Mouse (Mus musculus): Measurements from ENCODE around the gene Smpd2.

The Smpd2 gene

DNA sequence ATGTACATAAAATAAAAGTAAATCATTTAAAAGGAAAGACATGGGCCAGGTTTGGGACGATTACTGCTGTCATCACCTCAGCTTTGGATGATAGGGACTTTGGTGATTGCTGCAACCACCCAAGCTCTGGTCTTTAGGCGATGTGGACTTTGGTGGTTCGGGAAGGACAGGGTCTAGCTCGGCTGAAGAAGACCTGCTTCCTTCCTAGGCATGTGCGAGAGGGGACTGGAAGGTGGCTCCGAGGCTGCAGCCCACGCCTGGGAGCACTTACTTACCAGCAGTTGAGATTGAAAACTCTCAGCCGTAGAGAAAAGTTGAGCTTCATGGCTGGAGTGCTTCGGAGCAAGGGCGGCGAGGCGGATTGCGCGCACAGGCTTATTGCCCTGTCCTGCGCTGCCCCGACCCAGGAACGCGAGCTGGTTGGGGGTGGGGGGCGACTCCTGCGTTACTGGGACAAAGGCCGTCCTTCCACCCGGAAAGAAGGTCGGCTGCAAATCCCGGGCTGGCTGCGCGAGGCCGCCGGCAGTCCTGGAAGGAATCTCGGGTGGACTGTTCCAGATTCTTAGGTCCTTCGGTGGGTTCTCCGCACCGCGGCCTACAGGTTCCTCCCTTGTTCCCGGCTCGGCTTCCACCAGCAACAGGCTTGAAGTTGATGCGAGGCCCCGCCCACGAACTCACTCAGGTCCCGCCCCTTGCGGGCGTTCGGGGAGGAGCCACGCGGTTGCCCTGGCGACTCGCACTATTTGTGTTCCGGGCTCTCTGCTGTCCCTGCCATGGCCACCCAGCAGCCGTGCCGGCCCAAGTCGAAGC lies at the start of gene Smpd2, which contains the start of gene Ppil6:
TSS of gene Smpd2 (minus strand) at position 662 of the 810 bp plus-strand sequence.
TSS of gene Ppil6 (plus strand) at position 732 of the 810 bp plus-strand sequence.
- DNase-seq = peak; percentile 99

DNA sequence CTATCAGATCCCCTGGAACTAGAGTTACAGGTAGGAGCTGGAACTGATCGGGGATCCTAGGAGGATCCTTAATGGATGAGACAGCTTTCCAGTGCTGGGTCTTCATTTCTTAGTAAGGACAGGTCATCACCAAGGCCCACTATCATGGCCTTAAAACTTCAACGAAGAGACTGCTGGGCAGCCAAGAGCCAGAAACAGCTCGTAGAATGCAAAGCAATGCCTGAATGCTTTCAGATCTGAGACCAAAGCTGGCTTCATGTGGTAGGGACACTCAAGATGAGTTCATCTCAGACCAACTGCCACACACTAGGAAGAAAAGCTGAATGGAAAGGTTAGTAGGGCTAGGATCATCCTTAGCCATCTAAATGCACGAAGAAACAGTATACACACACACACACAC lies 48.8 kb upstream of the Smpd2 start:
- DNase-seq = peak; percentile 75

DNA sequence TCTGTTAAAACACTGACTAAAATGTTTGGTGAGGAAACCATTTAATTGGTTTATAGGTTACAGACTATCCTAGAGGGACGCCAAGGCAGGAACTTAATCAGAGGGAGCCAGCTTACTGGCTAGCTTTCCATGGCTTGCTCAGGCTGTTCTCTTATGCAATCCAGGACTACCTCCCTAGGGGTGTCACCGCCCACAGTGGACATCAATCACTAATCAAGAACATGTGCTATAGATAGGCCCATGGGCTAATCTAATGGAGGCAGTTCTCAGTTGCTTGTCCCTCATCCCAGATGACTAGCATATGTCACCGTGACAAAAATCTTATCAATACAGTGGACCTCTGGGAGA lies 47.8 kb upstream of the Smpd2 start:
- DNase-seq = peak; percentile 54

DNA sequence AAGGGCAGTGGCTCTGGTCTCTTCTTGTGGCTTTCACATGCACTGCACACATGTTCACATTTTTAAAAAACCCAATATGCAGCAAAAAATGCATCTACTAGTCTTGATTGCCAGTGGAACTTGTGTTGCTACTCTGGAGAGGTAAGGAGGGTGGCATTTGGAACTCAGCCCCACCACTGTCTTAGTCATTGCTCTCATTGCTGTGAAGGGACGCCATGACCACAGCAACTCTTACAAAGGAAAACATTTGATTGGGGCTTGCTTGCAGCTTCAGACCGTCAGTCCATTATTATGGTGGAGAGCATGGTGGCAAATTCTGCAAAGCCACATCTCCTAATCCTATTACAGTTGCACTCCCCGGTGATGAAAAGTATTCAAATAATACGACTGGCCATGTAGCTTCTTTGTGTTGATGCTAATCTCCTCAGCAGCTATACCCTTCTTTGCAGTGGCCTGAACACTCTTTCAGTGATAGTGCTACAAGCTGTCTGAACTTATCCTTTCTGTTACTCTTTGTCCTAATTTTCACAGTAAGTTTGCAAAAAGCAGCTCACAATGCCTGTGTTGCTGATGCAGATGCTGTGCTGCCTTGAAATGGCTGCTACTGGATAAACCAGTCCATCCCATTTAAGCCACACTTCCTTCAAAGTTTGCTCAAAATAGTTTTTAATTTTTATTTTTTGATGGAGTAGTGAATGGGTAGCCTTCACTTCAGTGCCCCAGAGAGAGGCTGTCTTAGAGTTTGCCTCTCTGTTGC lies 47.2 kb upstream of the Smpd2 start:
- DNase-seq = peak; percentile 55

DNA sequence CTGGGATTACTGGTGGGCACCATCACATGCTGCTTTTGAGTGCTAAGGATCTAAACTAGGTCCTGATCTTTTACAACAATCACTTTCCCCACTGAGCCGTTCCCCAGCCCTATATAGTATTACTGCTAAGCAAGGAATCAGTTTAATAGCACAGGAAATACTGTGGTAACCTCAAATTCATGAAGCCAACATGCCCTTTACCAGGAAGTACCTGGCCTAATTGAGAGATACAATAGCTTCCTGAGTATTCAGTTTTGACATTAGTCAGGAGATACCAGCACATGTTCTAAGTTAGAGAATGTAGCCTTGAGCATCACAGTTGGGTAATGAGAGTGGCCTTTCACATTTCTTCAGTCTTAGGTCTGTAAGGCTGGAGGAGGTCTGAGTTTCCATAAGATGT lies 46.5 kb upstream of the Smpd2 start:
- peak; percentile 29 for DNase-seq

DNA sequence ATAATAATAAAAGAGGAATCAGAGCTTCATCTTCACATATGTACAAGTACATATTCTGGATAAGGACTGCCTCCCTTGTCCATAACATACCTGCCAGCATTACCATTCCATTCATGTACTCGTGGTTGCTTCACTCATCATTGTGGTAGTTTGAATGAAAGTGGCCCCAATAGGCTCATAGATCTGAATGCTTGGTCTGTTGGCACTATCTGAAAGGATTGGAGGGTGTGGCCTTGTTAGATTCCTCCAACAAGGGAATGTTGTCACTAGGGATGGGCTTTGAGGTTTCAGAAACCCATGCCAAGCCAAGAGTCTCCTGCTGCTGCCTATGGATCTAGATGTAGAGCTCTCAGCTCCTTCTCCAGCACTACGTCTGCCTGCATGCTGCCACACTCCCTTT lies 45.8 kb upstream of the Smpd2 start:
- DNase-seq = peak; percentile 30

DNA sequence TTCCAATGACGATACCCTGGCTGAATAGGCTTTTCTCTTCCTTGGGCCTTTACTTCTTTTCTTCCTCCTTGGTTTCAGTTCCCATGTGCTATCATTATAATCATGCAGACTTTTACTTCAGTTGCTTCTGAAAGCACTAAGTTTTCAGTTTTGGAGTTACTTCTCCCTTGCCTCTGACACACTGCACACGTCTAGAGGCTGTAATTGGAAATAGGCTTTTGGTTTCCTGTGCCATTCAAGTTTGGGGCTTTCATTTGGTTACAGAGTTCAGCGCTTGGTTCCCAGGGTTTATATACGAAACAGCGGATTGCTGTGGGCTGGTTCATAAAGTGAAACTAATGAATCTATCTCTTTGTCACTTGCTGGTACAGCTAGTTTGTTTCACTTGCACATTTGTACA lies 39.8 kb upstream of the Smpd2 start:
- no peak for DNase-seq

DNA sequence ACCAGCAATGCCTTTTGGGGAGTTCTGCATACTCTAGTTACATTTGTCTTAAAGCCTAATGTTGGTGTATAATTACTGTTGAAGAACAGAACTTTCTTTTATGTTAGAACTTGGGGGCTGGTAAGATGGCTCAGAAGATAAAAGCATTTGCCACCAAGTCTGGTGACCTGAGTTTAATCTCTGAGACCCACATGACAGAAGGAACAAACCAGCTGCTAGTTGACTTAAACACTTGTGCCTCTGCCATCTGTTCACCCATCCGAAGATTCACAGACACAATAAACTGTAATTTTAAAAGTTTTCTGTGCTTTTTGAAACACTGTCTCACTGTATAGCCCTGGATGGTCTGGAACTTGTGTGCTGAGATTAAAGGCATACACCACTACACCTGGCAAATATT lies 35.5 kb upstream of the Smpd2 start:
- peak; percentile 23 for DNase-seq

DNA sequence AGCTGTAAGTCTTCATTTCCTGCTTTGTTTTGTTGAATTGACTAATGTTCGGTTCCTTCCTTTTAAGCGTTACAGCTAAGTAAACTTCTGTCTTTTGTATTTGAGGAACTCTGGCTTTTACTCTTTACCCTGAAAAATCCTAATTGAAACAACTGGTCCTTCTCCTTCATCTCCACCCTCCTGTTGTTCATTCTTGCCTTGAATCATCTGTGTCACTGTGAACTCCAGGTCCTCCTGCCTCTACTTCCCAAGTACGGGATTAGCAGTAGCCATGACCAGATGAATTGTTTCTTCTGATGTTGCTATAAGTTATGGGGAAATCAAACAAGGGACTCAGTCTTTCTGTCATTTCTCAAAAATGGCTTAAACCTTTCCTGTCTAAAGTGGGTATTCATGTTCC lies 33.2 kb upstream of the Smpd2 start:
- peak; percentile 59 for DNase-seq

DNA sequence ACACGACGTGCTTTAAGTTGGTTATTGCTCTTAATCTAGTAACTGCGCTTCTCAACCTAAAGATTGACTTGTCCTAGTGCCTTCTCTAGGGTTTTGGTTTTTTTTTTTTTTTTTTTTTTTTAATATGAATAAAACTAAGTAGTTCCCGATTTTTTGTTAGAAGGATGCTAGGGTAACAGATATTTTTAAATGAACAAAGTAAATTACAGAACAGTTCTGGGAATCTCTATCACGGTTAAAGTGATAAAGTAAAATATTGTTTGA lies 30.2 kb upstream of the Smpd2 start:
- DNase-seq = no peak

DNA sequence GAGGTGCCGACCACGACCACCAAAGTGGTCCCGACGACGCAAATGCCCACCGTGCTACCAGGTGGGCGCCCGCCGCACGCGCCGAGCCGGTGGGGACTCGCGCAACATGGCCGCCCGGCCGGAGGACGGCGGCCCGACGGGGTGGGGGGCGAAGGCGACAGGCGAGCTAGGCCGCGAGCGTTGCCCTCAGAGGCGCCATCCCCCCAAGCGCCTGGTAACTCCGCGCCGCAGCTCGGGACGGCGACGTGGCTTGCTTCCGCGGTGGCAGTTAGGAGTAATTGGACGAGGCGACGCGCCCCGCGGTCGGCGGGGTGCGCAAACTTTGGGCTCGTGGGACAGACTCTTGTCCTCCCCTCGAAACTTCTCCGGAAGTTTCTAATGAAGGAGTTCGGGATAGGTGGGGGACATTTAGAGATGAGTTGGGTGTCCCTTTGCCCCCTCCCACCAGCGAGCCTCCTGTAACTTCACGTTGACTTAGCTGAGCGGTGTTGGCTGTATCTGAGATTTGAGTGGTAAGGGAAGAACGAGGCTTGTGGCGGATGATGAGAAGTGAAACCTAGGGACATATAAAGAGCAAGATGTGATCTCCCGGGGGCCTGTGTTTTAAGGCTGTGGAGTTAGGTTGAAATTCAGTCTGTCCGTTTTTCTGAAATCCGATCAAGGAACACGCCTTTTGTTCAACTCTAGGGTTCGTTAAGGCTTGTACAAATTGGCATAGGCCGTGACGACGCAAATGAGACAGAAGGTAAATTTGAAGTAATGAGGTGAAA lies 29.7 kb upstream of the Smpd2 start:
- DNase-seq = no peak

DNA sequence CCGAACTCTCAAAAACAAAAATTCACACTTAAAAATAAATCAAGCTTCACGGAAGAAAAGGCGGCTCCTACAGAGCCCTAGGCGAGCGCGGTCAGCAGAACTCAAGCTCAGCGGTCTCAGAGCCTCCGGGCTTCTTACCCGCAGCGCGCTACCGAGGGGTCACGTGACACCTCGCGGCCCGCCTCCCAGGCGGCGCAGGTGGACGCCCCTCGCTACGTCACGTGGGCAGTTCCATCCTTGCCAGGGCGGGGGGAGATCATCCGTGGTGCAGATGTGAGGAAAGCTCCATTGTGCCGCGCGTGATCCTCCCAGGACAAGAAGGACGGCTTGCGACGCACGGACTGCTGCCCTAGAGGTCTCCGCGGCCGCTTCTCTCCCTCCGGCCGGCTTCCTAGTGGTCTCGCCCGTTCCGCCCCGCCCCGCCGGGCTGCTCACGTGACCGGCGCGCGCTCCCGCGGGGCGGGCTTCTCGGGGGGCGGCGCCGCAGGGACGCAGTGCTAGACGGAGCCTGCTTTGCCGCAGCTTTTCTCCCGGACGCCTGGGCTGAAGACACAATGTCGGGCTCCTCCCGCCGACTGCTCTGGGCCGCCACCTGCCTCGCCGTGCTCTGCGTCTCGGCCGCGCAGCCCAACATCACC lies 28.9 kb upstream of the Smpd2 start, which contains the start of gene Cd164:
TSS of gene Cd164 (plus strand) at position 434 of the 638 bp plus-strand sequence.
- DNase-seq = peak; percentile 100

DNA sequence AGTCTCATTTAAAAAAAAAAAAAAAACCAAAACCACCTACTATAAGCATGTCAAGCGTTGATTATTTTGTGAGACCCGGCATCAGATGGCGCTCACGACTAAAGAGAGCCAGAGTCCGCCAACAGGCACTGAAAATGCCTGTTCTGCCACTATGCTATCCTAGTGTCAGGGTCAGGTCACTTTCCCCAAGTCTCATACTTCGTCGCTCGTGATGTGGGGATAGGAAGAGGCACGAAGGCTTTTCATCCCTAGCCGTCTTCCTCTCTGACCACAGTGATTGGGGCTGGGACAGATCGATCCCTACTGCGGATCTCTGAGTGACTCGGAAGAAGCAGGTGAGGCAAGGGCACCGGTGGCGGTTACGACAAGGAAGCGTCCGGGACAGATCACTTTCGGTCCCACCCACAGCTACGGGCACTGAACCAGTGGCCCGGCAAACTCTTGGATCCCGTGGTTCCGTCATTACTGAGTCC lies 28.4 kb upstream of the Smpd2 start:
- DNase-seq = no peak

DNA sequence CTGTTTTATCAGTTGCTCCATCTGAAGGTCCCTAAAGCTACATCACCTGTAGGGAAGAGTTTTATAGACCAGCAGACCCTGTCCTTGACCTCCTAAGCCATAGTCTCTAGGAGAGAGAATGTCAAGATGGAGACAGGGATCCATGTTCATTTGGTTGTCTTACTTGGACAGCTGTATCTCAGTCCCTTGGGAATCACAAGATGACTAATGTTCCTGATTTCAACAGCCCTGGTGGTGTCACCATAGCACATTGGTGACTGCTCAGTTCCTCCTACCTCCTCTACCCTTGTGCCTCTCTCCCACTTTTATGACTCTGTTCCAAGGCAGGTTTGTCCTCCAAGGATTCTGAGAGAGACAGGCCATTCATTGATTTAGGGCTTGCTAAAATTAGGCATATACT lies 24.8 kb upstream of the Smpd2 start:
- DNase-seq = peak; percentile 12

DNA sequence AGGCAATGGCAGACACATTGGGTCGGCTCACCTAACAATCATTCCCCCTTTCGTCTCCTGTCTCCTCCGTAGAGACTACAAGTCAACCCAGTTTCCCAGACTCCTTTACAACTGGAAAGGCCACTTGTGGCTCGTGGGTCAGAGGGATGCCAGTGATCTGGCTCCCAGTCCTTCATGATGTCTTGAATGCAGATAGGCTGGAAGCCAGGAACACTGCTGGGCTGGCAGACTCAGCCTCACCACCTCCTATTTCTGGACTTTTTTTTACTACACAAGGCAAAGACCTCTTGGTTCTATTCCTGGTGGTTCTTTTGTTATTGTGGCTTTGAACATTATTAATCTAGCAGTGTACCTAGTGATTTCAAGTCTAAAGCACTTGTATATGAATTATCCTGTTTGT lies 24.1 kb upstream of the Smpd2 start:
- DNase-seq = peak; percentile 92

DNA sequence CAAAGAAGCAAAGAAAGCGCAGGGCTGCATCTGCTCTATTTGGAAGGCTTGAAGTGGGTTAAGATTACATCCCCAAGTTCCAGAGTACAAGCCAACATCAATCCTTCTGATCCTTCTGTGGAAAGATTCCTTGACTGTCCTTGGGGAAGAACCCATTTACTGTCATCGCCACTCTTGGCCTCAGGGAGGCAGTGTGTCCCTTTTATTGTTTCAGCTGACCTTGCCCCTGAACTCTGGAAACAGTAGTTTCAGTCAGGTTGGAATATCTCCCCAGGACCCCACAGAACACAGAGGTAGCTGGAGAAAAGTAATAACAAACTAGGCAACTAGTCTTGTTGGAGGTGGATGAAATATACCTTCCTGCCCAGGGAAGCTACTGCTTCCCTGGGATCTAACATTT lies 19.0 kb upstream of the Smpd2 start:
- DNase-seq = peak; percentile 35

DNA sequence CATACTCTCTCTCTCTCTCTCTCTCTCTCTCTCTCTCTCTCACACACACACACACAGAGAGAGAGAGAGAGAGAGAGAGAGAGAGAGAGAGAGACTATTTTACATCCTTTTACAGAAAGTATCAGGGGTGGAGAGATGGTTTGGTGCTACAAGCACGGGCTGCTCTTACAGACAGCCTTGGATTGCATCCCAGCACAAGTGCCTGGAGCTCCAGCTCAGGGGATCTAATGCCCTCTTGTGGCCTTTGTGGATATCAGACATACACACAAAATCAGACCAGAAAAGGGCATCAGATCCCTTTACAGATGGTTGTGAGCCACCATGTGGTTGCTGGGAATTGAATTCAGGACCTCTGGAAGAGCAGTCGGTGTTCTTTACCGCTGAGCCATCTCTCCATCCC lies 15.3 kb upstream of the Smpd2 start:
- DNase-seq = peak; percentile 94

DNA sequence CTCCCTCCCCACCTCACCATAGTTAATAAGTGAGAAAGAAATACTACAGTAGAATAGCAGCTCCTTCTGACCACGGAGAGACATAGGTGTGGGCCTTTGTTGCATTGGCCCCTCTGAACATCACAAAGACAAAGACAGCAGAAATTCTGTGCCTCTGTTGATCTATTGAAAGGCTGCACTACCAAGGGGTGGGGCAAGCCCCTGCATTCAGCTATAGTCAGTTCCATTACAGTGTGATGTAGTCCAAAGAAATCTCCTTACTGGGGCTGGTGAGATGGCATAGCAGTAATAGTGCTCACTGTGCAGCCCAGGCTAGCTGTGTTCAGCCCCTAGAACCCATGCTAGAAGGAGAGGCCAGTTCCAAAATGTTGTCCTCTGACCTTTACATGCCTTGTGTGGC lies 14.8 kb upstream of the Smpd2 start:
- peak; percentile 77 for DNase-seq

DNA sequence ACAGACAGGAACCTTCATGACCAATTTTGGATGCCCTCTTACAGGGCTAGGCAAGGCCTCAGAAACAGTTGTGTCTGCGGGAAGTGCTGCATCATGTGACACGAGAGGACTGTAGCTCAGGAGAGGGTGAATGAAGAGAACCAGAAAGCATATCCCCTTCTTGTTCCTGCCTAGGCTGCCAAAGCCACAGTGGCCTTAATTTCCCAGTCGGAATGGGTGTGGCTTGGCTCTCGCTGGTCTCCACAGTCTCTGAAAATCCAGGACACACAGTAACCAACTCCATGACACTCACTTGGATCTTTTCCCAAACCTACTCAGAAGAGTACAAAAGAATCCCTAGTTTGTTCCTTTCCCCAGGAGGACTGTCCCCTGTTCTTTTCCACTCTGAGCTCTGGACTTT lies 10.8 kb upstream of the Smpd2 start:
- DNase-seq = peak; percentile 99

DNA sequence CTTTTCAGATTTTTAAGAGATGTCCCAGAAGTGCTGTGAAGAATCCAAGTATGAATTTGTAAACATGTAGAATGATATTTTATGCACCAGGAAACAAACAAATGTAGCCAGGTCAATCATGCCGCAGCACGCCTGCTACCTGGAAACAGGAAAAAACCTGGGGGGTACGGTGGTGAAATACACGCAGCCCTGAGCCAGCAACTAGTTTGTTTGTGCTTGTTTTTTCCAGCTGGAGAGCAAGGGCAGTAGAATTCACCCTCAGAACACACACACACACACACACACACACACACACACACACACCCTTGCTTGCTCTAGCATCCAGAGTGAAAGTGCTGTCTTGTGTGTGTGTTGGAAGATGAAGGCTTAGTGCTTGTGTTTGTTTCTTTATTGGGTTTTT lies 942 bp upstream of the Smpd2 start:
- no peak for DNase-seq

DNA sequence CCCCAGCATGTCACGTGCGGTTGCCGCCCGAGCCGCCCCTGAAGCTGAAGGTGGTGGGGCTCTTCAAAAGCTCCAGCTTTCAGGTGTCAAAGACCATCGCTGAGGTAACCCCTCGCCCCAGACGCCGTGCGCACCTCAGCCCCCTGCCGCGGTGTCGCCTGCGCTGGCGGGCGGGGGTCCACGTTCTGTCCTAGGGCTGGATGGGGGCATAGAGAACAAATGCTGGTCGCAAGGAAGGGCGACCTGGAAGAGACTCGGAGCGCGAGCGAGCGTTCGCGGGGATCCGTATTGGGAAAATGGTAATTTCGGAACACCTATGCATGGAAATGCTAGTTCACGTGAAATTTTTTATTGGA lies 327 bp upstream of the Smpd2 start:
- no peak for DNase-seq

DNA sequence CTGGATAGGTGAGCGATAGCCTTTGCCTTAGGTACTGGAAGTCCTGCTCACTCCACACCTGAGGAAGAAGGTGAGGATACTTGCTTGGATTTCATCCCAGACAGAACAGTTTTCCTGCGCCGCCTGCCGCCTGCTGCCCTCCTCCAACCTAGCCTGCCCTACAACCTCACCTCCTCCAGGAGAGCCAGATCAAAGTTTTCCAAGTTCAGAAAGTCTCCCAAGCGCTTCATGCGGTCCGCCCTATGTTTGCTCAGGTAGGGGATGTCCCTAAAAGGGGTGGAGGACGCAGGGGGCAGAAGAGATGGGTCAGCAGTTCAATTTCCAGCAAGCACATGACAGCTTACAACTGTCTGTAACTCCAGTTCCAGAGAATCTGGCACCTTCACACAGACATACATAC lies 875 bp downstream of the Smpd2 start:
- peak; percentile 90 for DNase-seq

DNA sequence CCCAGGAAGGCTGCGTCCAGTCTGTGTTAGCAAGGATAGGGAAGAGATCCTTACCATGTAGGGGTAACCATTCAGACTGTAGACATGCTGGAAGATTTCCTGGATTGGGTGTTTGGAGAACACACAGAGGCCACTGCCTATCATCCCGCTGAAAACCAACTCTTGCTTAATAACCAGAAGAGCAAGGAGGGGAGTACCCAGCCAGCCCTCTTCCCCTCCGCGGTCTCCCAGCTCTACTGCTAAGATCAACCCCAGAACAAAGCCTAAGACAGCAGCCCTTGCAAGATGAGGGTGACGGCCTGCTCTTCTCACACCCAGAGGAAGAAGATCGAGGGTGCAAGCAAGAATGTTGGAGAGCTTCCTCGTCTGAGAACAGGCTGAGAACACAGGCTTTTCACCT lies 1.3 kb downstream of the Smpd2 start:
- DNase-seq = peak; percentile 88

Data from heart, adult 11 months (tissue).